Mouse (Mus musculus) erythroblast, embryonic 14.5 days (primary cell): Measurements from ENCODE around the gene Napsa. TPM values are rescaled to one million over a fixed set of nuclear protein-coding genes. Genes with fewer than 3 reads are reported as not detected.

Experiments used
- H3K27me3 ChIP-seq: 2 replicates; pipeline ENCODE4 v1.6.1; 2012; ENCODE audit warnings: inconsistent platforms; ENCODE audit not compliant: control insufficient read depth
- H3K36me3 ChIP-seq: 2 replicates; pipeline ENCODE4 v1.6.1; 2012; ENCODE audit warnings: mild to moderate bottlenecking, inconsistent platforms; ENCODE audit not compliant: control insufficient read depth
- H3K4me1 ChIP-seq: 2 replicates; pipeline ENCODE4 v1.6.1; 2012; ENCODE audit warnings: inconsistent platforms; ENCODE audit not compliant: control insufficient read depth
- H3K4me3 ChIP-seq: replicated peaks from 2 replicates; pipeline ENCODE3; 2012; ENCODE audit warnings: moderate library complexity, mild to moderate bottlenecking, inconsistent platforms
- H3K9me3 ChIP-seq: 2 replicates; pipeline ENCODE4 v1.6.1; 2012; ENCODE audit warnings: low read length, inconsistent platforms, mixed read lengths; ENCODE audit not compliant: control insufficient read depth
- GATA1 ChIP-seq: IDR thresholded peaks from 2 replicates; pipeline ENCODE4 v1.6.1; 2012; ENCODE audit warnings: low read length, inconsistent platforms, mixed read lengths
- TAL1 ChIP-seq: IDR thresholded peaks from 3 replicates; pipeline ENCODE4 v1.6.1; 2012; ENCODE audit warnings: low read length, inconsistent platforms, mixed read lengths
- polyA plus RNA-seq: library from polyadenylated mRNA; stranded (reverse); fragments of >175 nt; gene quantifications from 2 replicates; pipeline ENCODE4 v1.2.3, GENCODE M21; 2012

The Napsa gene
- polyA plus RNA-seq, 1 experiment: 0.21 TPM

DNA sequence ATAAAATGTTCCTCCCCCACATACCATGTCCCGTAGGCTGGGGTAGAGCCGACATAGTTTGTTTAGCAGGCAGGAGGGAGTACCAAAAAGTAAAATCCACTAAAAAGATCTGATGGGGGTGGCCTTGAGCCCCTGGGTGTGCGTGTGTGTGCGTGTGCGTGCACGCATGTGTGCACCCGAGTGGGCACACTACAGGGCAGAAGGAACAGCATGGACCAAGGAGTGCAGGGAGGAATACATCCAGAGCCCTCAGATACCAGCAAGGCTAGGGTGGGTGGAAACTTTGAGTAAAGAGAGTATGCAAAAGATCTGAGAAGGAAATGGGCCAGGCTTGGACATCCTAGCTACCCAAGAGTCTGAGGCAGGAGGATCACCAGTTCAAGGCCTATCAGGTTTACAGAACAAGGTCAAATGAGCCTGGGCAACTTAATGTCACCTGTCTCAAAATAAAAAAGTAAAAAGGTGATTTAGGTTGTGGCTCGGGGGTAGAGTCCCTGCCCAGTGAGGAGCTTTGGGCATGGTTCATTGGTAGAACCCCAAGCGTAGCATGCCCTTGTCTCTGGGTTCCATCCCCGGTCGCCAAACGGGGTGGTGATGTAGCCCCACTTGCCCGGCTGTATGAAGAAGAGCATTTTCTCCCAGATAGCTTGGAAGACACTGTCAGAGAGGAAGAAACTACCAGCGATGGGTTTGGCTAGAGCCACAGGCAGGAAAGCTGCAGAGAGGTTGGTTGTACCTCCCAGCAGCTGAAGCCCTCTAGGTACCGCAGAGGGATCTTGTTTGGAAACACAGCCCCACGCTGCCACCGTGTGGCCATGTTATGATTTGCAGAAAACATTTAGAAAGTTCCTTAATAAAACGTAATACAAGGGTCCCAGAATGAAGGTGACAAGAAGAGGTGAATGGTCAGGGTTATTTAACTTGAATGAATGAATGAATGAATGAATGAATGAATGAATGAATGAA, 11.5 kb upstream of the Napsa start:
- H3K36me3 ChIP-seq: no peaks in the 10 kb centered on the region
- peaks cover 2% of the 10 kb centered on the region; the same call in 1 of the 2 replicates for H3K27me3 ChIP-seq
- TF ChIP-seq GATA1 (no peak), TAL1 (no peak)
- H3K9me3 ChIP-seq: no peaks in the 10 kb centered on the region
- no peak overlapping the region for H3K4me3 ChIP-seq
- H3K4me1 ChIP-seq: peaks cover 8% of the 10 kb centered on the region

GRCm38 (mm10) chr7:44563284-44563683, 8.9 kb upstream of the Napsa start:
- no peaks in the 10 kb centered on the region for H3K36me3 ChIP-seq
- 0 out of 2 replicates have a peak, but pooled peaks cover 3% of the 10 kb centered on the region for H3K27me3 ChIP-seq
- TF ChIP-seq TAL1: no peak
- no peak for TF ChIP-seq GATA1
- H3K9me3 ChIP-seq: no peaks in the 10 kb centered on the region
- H3K4me1 ChIP-seq: no peaks in the 10 kb centered on the region
- no peak overlapping the region for H3K4me3 ChIP-seq

- peaks cover 3% of the 10 kb centered on the region; the same call in 1 of the 2 replicates for H3K27me3 ChIP-seq
- no peaks in the 10 kb centered on the region for H3K36me3 ChIP-seq
- no peak overlapping the region for H3K4me3 ChIP-seq
- no peaks in the 10 kb centered on the region for H3K9me3 ChIP-seq
- no peaks in the 10 kb centered on the region for H3K4me1 ChIP-seq
- TF ChIP-seq GATA1 (no peak), TAL1 (no peak)
Measured at GRCm38 (mm10) chr7:44564486-44564885, 7.7 kb upstream of the Napsa start.

DNA sequence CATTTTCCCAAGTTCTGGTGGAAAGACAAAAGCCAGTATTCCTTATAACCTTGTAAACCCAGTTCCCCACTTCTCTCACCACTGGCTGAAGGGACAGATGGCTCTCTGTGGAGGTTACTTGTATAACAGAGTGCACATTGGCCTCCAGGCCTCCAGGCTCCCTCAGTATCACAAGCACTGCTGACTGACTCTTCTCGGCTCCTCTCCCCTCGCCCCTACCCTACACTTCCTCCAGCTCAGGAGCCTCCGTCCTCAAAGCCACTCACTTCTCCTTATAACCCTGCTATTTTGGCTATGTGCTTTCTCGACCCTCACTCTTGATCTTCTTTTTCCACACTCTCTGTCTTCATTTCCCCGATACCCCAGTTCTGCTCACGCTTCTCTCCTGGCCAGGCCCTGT, 6.8 kb upstream of the Napsa start:
- Histone ChIP-seq H3K4me3 (no peak overlapping the region), H3K36me3 (no peaks in the 10 kb centered on the region), H3K9me3 (no peaks in the 10 kb centered on the region), H3K4me1 (no peaks in the 10 kb centered on the region), H3K27me3 (peaks cover 3% of the 10 kb centered on the region; the same call in 1 of the 2 replicates)
- TF ChIP-seq GATA1: no peak

- no peak for TF ChIP-seq TAL1
- TF ChIP-seq GATA1: no peak
- Histone ChIP-seq H3K4me3 (no peak overlapping the region), H3K27me3 (peaks cover 7% of the 10 kb centered on the region), H3K4me1 (no peaks in the 10 kb centered on the region), H3K36me3 (no peaks in the 10 kb centered on the region), H3K9me3 (no peaks in the 10 kb centered on the region)
Measured at GRCm38 (mm10) chr7:44568803-44569202, 3.4 kb upstream of the Napsa start.

DNA sequence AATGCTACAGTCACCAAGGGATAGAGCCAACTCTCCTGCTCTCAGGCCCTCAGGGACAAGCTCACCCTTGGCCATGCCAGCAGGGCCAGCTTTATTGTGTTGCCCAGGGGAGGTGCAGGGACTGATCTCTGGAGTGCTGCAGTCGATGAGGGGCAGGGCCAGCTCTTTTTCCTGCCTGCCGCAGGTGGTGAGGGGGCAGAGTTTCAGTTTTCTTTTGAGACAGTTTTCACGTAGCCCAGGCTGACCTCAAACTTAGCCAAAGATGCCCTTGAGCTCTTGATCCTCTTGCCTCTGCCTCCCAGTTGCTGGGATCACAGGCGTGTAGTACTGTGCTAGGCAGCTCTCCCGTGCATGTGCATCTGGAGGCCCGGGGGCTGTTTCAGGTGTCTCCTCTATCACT, 1.2 kb upstream of the Napsa start:
- H3K27me3 ChIP-seq: peaks cover 5% of the 10 kb centered on the region
- H3K36me3 ChIP-seq: no peaks in the 10 kb centered on the region
- no peaks in the 10 kb centered on the region for H3K4me1 ChIP-seq
- no peaks in the 10 kb centered on the region for H3K9me3 ChIP-seq
- H3K4me3 ChIP-seq: no peak overlapping the region
- TF ChIP-seq TAL1: no peak
- TF ChIP-seq GATA1: no peak

- peaks cover 5% of the 10 kb centered on the region for H3K27me3 ChIP-seq
- no peaks in the 10 kb centered on the region for H3K36me3 ChIP-seq
- H3K4me1 ChIP-seq: no peaks in the 10 kb centered on the region
- no peak overlapping the region for H3K4me3 ChIP-seq
- H3K9me3 ChIP-seq: no peaks in the 10 kb centered on the region
- TF ChIP-seq TAL1 (no peak), GATA1 (no peak)
Measured at GRCm38 (mm10) chr7:44571811-44572210, 369 bp upstream of the Napsa start.

DNA sequence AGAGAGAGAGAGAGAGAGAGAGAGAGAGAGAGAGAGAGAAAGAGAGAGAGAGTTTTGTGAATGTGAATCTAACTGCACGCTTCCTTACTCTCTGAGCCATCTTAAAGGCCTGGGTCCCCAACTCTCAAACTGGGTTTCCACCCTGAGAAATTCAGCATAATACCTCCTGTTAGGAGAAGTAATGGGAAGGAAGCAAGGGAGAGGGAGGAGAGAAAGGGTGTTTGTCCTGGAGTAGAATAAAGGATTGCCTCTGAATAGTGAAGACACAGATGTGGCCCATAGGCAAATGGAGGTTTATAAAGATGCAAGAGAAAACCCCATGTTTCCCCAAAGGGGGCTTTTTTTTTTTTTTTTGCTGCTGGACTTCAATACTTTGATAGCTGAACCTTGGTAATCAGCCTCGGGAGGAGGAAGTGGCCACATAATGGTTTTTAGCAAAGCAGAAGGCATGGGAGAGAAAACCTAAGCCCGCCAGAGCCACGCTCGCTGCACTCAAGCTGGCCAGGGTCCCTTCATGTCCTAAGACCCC, 840 bp downstream of the Napsa start:
- Histone ChIP-seq H3K4me1 (no peaks in the 10 kb centered on the region), H3K4me3 (no peak overlapping the region), H3K36me3 (no peaks in the 10 kb centered on the region), H3K27me3 (peaks cover 5% of the 10 kb centered on the region), H3K9me3 (no peaks in the 10 kb centered on the region)
- TF ChIP-seq GATA1: no peak

DNA sequence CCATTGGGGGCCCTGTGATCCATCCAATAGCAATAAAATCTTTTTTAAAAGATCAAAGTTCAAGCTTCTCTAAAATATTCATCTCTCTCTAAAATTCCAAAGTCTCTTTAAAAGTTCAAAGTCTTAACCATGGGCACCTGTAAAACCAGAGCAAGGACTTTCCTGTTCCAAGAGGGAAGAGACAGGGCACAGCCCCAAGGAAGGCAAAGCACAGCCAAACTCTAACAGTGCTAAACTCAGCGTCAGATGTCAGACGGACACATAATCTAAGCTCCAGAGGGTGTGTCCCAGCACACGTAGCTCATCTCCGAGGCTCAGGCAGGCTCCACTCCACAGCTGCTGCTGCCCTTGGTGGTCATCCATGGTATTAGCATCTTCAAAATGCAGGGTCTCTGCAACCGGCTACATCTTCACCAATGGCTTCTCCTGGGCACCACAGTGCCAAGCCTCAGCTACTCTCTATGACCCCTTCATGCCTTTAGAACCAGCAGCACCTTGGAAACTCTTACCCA, 4.2 kb downstream of the Napsa start:
- Histone ChIP-seq H3K27me3 (peaks cover 6% of the 10 kb centered on the region), H3K4me1 (peaks cover 2% of the 10 kb centered on the region; the same call in 1 of the 2 replicates), H3K4me3 (no peak overlapping the region), H3K36me3 (no peaks in the 10 kb centered on the region), H3K9me3 (0 out of 2 replicates have a peak, but pooled peaks cover 2% of the 10 kb centered on the region)
- no peak for TF ChIP-seq TAL1
- no peak for TF ChIP-seq GATA1
